In the genomic region with DNA sequence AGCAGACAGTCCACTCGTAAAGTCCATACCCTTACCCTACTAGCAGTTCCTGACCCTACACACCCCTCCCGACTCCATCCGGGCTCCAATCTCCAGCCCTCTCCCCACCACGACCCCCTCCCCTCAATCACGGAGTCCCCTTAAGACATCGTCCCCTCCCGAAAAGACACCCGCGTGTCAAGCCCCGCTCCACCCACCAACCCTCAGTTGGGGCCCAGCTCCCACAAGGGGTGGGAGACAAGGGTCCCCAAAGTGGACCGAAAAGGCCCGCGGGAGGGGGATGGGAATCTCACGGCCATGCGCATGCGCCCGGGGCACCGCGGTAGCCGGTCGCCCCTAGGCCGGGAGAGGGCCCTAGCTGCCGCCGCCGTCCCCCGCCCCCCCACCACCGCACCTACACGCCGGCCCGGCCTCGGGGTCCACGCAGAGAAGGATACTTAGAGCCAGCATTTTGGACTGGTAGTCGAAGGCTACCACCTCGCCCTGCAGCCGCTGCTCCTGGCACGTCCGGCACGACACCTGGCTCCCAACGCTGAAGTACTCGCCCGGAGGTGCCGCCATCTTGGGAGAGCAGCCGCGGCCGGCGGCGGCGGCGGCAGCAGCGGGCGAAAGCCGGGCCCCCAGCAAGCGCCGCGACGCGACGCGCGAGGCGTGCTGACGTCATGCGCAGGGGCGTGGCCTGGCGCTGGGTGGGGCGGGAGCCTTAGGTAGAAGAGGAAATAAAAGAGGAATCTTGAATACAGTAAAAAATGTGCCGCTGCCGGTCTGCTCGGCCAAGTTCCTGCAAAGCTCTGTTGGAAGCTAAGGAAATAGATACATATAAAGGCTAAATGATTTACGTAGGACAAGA, we compare ENCODE assay signal across 8 mouse cellular contexts. TPM values are rescaled to one million over a fixed set of nuclear protein-coding genes. Genes with fewer than 3 reads are reported as not detected.
A peak's percentile ranks its signal among the peaks of the same experiment; 100 is the strongest.
DNase-seq lines count a peak whose midpoint lies in the region; ATAC-seq and TF ChIP-seq lines count a peak whose summit lies in the region.

A gene (minus strand): TSS at position 651 of the 850 bp plus-strand sequence.

- peak within 1 kb of the TSS; percentile 95 for H3K27ac ChIP-seq in forebrain, embryonic 15.5 days (replicated peaks)

- peak within 1 kb of the TSS; percentile 88 for H3K9ac ChIP-seq in forebrain, embryonic 15.5 days (replicated peaks)

- peak within 1 kb of the TSS; percentile 71 for H3K4me3 ChIP-seq in forebrain, embryonic 15.5 days
- H3K4me3 ChIP-seq in lung, adult 2 months (replicated peaks; ENCODE audit: extremely low read depth, low read depth, low read length), result peak within 1 kb of the TSS; percentile 99

- no peak for TF ChIP-seq CTCF in lung, adult 2 months (IDR thresholded peaks at IDR 0.05; ENCODE audit: insufficient read depth, low read length)

- peak; percentile 92 for DNase-seq in ES-CJ7 (ENCODE audit: low read depth, low spot score)
- DNase-seq in cerebellum, adult 11 months, result peak; percentile 94
- DNase-seq in heart, postnatal 25 days (ENCODE audit: low spot score), result peak; percentile 91
- DNase-seq in layer of hippocampus, adult 18-20 months (ENCODE audit: low spot score in 2 of 2), result peak; percentile 90 to 93
- DNase-seq in lung, adult 2 months, result peak; percentile 97
- DNase-seq in thymus, adult 18-20 months, result peak; percentile 93 to 94

- under 1% methylated on average over 69 of the region's 70 CpGs for WGBS in forebrain, embryonic 15.5 days
- under 1% methylated on average over 69 of the region's 70 CpGs for WGBS in lung, adult 2 months

- H3K4me2 ChIP-seq in forebrain, embryonic 15.5 days (replicated peaks), result peak within 1 kb of the TSS; percentile 62

- H3K4me1 ChIP-seq in forebrain, embryonic 15.5 days, result peaks cover 27% of the 10 kb centered on the region
- peaks cover 9% of the 10 kb centered on the region for H3K4me1 ChIP-seq in lung, adult 2 months (ENCODE audit: control insufficient read depth, insufficient read depth, low read length)

- intact Hi-C loops in heart, postnatal 25 days (cut with DNase I), result loop anchor here (2.0 kb wide), 1 partner anchor 64 kb away; a partner anchor contains a TSS

- peak; percentile 90 for ATAC-seq in forebrain, embryonic 15.5 days (replicated peaks)
- ATAC-seq in neutrophil, adult 5-6 weeks (ENCODE audit: extremely low read depth, insufficient number of reproducible peaks, low FRiP score, poor library complexity, severe bottlenecking), result peak; percentile 63

- peak; percentile 53; the same call in 1 of the 2 replicates for TF ChIP-seq POLR2A in lung, adult 2 months (IDR thresholded peaks at IDR 0.05; ENCODE audit: borderline replicate concordance, extremely low read depth, low read depth, low read length)

- peaks cover 26% of the 10 kb centered on the region for H3K36me3 ChIP-seq in forebrain, embryonic 15.5 days

- no peaks in the 10 kb centered on the region for H3K27me3 ChIP-seq in forebrain, embryonic 15.5 days

- H3K9me3 ChIP-seq in forebrain, embryonic 15.5 days, result no peaks in the 10 kb centered on the region

RNA-seq across cellular contexts. Expression of the gene that starts here (rescaled TPM):
- polyA plus RNA-seq in forebrain, embryonic 15.5 days (2015; fragmentation: Nextera tagmentation; extraction: Ambion mirVana), result 114 and 118 TPM in 2 replicates
- 10 to 100 TPM; 46.6 to 51.5 TPM for total RNA-seq in heart, postnatal 25 days (2021)
- 10 to 100 TPM; 59.3 to 59.4 TPM for total RNA-seq in layer of hippocampus, adult 18-20 months (2021)
- polyA plus RNA-seq in lung, adult 2 months (2012; rRNA removed), result 20.8 and 30.6 TPM in 2 replicates
- total RNA-seq in neutrophil, adult 5-6 weeks (2017), result 46.8 and 56.2 TPM in 2 replicates

Comparison
In these comparisons a context has a peak if more than half of its experiments do, and no peak if none do; other contexts are left out.
1. Peak in every context shown above with its lines: DNase-seq, ATAC-seq, H3K4me3 ChIP-seq and H3K27ac ChIP-seq.